Mouse (Mus musculus) lung, adult 2 months (tissue): ENCODE results near the gene Fkbp3.
"Not testable (repeated sequence)": the region's sequence is repeated elsewhere in the genome, so short reads cannot be mapped to it uniquely, and the experiment has no call there.

Source experiments
- CTCF ChIP-seq: fragments of 200-500 bp; IDR thresholded peaks from 2 replicates; pipeline ENCODE4 v1.5.1; 2011; ENCODE audit warnings: mild to moderate bottlenecking, low read length, control low read depth; ENCODE audit not compliant: insufficient read depth
- POLR2A ChIP-seq: fragments of 200-500 bp; IDR thresholded peaks from 2 replicates; pipeline ENCODE4 v1.6.1; 2011; ENCODE audit warnings: low read depth, mild to moderate bottlenecking, control low read depth, low read length, borderline replicate concordance; ENCODE audit errors: extremely low read depth

- not testable (repeated sequence) for TF ChIP-seq CTCF, POLR2A
These were observed 41.2 kb upstream of the Fkbp3 start for GRCm38 (mm10) chr12:65114978-65115377.
